Mouse (Mus musculus): Measurements from ENCODE around the gene Gm44596.

GRCm38 (mm10) chr6:128429826-128430225 lies 54.5 kb downstream of the Gm44596 start:
- TF ChIP-seq POLR2A (IDR thresholded peaks at IDR 0.05; ENCODE audit: control insufficient read depth, extremely low read depth, insufficient read depth, low read length, poor library complexity) (no peak), CTCF (IDR thresholded peaks at IDR 0.05; ENCODE audit: borderline replicate concordance, control insufficient read depth, extremely low read depth, insufficient read depth, low read length, poor library complexity) (no peak)
